Mouse (Mus musculus): ENCODE measurements around the gene Rps7. TPM values are rescaled to one million over a fixed set of nuclear protein-coding genes. Genes with fewer than 3 reads are reported as not detected.

Gene Rps7
- total RNA-seq, 2 experiments from 2014 or later, result 512 to 544 TPM

DNA sequence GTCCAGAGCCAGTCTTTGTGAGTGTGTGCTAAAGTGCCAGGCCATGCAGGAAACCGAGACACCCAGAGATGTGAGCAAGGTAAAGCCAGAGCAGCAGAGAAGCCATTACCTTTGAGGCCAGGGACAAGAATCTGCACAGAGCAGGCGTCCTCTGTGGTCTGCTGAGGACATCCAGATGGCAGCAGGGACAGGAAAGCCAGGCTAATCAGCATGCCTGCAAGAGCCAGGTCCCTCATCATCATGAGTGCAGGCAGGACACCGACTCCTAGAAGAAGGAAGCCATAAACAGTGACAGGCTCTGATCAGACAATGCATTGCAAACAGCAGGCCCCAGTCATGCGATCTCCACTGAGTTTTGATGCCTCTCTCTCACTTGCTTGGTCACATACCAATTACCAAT lies 18.5 kb downstream of the Rps7 start:
- no peak for DNase-seq

DNA sequence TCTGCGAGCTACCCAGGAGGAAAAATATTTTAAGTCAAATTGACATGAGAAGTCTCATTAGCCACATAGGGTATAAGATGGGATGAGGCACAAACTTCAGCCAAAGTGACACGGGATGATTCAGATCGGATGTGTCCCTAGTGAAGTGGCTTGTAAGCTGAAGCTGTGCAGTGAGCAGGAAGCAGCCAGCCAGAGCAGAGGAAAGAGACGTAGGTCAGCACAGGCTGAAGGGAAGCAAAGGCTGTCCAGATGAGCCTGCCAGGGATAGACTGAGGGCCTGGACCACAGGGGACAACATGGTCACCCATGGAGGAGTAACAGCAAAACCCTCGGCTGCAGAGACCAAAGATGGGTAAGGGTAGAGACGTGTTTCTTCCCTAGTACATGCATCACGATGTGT lies 21.4 kb downstream of the Rps7 start:
- no peak for DNase-seq

DNA sequence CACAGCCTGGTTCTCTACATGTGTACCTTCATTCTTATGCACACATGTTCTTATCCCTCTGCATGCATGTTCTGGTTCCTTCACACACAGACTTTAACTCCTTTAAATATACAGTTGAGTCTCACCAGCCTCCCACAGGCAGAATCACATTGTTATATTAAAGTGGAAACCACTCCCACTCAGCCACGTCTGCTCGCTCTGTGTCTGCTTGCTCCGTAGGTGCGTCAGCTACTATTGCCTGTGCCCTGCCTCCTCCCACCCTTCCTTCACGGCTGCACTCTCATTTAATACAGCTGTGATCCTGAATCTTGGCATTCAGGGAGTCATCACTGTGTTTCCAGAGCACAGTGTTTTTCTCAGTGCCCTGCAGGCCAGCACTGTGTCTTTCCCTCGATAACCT lies 23.4 kb downstream of the Rps7 start:
- no peak for DNase-seq

DNA sequence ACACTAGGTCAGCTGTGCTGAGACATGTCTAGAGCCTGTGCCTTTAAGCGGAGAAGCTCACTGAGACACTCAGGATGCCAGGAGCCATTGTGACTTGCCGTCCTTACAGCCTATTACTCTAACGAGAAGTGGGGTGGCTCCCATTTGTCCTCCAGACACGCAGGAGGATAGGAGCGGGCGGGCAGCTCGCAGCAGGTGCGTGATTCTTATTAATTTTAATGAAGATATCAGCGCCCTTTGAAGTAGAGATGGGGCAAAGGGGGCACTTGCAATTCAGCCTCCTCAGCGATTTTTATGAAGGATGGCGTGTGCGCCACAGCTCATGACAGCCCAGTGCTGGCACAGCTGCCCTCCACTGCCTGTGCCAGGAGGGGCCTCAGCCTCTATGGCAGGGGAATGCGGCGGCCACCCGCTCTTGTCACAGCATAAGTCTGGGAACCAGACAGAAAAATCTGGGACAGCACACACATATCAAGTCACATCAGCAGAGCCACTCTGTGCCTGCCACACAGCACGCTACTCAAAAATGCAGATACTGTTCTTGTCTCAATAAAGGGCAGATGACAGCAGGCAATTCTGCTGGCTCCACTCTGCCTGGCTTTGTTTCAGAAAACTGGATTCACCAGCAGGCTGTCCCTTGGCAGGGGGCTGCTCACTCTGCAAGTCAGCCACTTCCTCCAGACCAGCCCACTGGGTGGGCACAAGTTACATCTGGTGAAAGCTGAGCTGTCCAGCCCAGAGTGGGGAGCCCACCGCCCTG lies 28.0 kb downstream of the Rps7 start:
- DNase-seq, result no peak

DNA sequence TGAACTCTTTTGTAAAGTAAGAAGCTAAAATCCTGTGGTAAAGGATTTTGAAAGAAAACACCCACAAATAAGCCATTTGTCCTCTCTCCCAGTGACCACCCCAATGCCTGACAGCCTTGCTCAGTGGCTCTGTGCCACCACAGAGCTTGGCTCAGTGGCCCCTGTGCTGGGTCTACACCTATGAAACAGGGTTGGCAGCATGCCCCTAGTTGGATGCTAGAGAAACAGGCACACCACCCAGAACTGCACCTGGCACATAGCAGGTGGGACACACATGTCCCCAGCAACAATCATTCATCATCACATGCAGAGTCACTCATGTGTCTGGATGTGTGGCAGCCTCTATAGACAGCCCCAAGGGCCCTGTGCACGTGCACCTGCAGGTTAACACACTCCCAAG lies 32.3 kb downstream of the Rps7 start:
- no peak for DNase-seq

DNA sequence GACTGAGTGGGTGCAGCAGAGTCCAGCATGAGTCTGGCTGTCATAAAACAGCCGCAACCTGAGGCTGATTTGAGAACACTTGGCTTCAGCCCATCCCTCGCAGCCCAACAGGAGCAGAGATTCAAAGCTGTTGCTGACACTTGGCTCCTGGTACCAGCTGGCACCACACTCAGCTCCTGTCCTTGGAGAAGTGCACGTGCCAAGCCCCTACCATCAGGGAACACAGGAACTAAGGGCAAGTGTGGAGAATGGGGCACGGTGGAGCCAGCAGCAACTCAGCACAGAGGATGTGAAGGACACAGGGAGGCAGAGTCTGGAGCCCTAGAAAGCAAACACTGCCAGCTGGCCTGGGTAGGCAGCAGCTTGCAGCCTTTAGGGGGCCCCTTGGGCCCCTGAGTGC lies 33.5 kb downstream of the Rps7 start:
- peak; percentile 83 for DNase-seq

DNA sequence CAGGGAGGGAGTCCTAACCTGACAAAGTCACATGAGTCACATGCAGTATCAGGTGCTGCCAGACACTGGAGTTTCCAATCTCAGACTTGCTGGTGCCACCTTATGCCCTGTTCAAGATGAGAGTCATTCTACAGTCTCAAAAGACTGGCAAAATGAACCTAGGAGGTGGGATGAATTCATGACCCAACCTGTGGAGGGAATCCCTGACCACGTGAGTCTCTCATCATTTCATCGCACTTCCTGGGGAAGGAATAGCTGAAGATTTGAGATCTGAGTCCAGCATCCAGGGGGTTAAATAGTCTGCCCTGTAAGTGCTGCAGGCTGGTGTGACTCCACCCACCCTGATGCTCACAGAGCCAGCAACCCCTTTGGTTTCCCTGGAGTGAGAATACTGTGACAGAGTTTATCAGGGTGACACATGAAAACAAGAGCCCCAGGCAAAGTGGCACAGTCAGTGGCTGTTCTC lies 37.2 kb downstream of the Rps7 start:
- DNase-seq, result no peak

DNA sequence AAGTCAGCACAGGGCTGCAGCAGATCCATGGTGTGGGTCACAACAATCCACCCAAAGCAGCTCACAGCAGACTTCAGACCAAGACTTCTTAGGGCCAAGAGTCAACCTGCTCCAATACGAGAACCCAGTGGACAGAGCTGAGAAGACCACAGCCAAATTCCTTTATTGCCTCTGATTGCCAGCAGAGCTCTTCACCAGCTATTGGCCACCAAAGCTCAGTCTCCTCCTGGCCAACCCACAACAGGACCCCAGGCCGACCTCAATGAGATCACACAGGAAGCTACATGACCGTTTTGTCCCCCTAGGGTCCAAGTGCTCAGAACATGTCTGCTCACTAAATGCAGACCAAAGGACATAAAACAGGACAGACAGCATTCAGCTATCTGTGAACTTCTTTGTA lies 37.6 kb downstream of the Rps7 start:
- DNase-seq, result no peak

DNA sequence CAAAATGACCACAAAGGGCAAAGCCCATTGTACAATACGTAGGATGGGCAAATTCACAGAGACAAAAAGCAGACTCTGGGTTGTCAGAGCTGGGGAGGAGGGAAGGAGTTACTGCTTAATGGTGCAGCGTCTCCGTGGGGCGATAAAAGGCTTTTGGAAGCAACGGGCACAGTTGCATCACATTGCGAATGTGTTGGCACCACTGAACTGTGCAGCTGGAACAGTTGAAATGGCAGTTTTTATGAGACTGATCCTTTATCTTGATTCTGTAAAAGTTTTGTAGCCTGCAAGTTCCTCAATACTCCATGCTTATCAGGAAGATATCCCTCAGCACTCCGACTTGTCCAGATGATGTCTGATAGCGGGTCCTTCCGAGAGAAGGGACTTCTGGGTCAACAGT lies 38.1 kb downstream of the Rps7 start:
- DNase-seq, result peak; percentile 30

DNA sequence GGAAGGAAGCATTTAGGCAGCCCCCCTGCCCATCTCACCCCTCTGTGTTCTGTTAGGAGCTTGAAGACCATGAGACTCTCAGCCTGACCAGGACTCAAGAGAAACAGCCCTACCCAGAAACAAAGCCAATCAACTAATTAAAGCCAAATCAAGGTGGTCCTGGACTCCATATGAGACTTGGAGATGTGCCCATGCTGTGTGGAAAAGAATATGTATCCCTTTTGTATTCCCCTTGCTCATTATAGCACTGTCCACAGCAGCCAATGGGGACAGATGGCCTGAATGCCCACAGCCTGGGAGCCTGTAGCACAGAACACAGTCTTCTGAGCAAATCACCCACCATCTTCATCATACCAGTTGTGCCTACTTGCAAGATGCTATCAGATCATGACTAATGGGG lies 38.9 kb downstream of the Rps7 start:
- DNase-seq, result no peak

DNA sequence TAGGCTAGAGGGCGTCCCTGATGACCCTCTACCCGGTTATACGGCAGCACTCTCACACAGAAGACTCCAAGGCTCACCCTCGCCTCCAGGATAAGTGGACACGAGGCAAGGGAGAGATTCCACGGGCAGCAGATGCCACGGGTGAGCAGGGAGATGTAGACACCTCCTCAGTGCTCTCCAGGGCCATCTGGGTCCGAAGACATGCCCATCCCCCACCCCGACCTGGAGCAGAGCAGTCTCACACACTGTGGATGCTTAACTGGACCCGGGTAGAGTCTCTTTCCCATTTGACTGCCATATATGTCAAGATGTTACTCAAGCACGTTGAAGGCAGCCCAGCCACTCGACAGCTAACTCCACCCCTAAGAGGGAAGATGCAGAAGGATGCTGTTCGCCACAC lies 45.3 kb downstream of the Rps7 start:
- no peak for DNase-seq

DNA sequence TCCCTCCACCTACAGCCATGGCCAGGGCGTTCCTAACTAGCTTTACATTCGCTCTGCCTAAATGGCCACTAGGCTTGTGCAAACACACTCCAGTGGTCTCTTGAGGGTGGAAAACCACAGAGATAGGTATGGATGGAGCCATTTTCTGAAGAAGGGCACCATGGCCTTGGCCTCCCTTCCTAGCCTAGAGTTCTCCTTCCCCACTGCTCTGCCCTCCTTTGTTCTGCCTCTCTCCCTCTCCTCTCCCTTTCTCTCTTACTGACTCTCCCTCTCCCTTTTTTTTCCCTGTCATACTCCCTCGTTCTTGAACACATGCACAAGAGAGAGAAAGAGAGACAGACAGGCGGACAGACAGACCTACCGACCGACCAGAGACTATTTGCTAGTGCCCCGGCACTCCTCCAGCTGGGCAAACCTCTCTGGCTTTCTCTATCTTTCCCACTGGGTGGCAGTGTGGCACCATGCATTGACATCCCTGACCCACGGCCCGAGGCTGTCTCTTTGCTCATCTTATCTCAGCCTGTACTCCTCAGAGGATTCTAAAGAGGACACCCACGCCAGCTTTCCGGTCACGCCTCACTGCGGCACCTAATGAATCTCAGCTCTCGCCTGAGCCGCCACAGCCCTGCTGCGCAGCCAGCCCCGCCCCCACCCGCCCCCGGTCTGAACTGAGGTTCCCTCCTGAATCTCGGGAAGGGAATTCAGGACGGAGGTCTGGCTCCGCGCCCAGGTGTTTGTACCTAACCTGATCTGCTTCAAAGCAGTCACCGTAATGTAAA lies 46.5 kb downstream of the Rps7 start:
- DNase-seq, result peak; percentile 89

DNA sequence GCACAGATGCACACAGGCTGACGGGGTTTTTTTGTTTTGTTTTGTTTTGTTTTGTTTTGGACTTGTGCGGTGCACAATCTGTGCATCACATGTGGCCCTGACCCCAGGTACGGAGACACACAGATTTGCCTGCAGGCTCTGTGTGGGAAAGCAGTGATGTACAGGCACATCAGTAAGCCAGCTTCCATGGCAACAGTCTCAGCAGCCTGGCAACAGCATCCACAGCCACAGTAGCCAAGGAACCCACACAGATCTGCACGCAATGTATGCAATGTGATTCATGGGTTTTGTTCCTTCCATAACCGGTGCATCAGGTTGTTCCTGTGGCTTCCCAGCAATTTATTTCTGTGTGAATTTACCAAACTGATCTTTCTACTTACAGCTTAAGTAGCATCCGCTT lies 47.8 kb downstream of the Rps7 start:
- DNase-seq, result no peak

DNA sequence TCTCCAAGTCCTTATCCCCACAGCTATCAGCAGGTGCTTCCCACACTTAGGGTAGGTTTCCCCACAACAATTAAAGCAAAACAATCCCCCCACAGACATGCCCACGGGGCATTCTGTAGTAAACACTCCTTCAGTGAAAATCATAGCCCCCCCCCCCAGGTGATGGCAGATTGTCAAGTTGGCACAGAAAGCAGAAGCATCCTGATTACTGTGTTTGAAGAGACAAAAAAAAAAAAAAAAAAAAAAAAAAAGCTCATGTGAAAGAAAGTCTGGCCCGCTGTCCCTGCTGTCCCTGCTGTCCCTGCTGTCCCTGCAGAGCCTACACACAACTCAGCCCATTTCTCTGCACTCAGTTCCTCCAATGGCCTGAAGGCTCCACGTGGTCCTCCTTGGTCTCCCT lies 51.7 kb downstream of the Rps7 start:
- no peak for DNase-seq

DNA sequence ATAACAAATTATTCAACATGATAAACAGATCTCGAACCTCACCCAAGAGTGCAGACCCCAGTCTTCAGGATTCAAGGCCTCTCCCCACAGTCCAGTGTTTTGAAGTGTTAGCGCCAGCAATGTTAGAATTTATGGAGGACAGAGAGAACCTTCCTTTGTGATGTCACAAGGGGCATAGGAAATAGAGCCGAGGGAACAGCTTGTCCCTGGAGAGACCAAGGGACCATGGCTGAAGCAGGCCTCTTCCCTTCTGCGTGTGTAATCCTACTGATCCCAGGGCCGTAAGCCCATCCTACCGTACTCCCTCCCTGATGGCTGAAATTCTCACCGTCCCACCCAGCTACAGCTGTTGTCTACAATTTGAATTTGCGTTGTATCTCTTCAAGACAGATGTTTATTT lies 53.3 kb downstream of the Rps7 start, which contains the start of gene Allc:
Allc (minus strand) TSS at position 101 of the 400 bp plus-strand sequence.
- no peak for DNase-seq

Small RNAs within 50 kb of the gene (microRNA-seq; reads per million reads assigned to microRNA genes)
- not detected for gene Mir6937

Other genes starting within 250 kb of the Rps7 start
- gene Dcdc2c, start 83.6 kb downstream of the Rps7 start, total RNA-seq (2021), result not detected
- gene Allc, start 53.4 kb downstream of the Rps7 start, total RNA-seq (2021), result not detected
- 10 to 100 TPM in 1 of 2 experiments, 1 to 10 TPM in 1; 7.5 to 12.7 TPM for gene Colec11, start 12.6 kb downstream of the Rps7 start, total RNA-seq (2021)
- gene Rnaseh1, start 13.6 kb upstream of the Rps7 start, total RNA-seq (2021), result 10 to 100 TPM; 12.4 to 12.7 TPM
- gene Adi1, start 39.3 kb upstream of the Rps7 start, total RNA-seq (2021), result 10 to 100 TPM; 55.4 to 62.9 TPM
- 10 to 100 TPM; 29.0 to 37.3 TPM for gene Trappc12, start 114.5 kb upstream of the Rps7 start, total RNA-seq (2021)
- gene Eipr1, start 115.8 kb upstream of the Rps7 start, total RNA-seq (2021), result 10 to 100 TPM; 14.8 to 15.5 TPM

All from adrenal gland, postnatal 10 days (tissue).